Mouse (Mus musculus) spleen, postnatal 14 days (tissue): Measurements from ENCODE around the gene Cdc42bpb.

ENCODE experiments used
- DNase-seq, 2 experiments: peaks; one replicate each; pipeline ENCODE4 v3.0.0; 2021 to 2022; ENCODE audit warnings: low spot score in 2 of 2

The Cdc42bpb gene

DNA sequence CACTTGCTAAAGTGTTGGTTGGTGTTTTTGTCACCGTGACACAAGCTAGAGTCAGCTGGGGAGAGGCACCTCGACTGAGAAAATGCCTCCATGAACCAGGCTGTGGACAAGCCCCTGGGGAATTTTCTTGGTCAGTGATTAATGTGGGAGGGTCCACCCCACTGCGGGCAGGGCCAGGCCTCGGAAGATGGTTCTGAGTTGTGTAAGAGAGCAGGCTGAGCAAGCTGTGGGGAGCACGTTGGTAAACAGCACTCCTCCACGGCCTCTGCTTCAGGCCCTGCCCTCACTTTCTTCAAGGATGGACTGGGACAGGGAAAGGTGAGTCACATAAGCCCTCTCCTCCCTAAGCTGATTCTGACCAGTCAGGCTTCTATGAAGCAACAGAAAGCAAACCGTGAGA is 36.8 kb downstream of the Cdc42bpb start:
- no peak for DNase-seq

DNA sequence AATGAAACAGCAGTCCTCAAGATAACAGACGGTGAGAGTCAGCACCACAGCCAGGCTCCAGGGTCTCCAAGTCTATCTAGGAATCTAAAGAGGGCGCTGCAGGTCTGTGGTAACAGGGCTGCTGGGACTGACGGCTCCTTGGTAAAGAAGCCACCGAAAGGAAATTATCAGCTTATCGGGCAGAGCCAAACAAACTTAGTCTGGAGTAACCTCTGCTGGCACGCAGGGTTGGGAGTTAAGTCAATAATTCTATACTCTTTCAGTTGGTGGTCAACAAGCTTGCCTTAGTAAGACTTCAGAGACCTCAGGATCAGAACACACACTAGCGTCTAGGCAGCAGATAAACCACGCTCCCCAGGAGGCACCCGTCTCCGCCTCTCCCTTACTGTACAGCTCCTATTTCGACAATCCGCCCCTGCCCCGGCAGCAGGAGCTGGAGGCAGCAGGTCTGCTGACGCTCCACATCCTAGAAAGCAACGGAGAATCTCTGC is 39.6 kb downstream of the Cdc42bpb start:
- DNase-seq, result no peak

DNA sequence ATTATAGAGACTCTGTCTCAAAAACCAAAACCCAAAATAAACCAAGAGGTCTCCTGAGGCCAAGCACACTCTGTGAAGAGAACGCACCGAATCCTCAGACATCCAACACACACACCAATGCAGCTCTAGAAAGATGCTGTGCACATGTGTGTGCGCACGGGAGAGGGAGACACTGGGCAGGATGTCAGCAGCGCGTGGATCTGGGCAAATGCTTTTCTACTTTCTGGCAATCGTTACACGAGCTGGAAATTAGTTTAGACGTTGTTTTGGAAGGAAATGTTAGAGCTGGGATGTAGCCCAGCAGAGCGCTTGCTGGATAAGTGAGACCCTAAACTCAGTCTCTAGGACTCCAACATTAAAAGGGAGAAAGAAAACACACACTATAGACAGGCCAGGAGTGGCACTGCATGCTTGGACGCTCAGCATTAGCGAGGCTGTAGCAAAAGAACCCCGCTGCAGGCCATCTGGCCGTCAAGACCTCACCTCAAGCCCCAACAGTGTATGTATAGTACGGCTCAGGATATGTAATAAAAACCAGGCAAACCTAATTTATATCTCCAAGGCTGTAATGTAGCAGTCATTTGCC is 44.4 kb downstream of the Cdc42bpb start:
- DNase-seq, result no peak

DNA sequence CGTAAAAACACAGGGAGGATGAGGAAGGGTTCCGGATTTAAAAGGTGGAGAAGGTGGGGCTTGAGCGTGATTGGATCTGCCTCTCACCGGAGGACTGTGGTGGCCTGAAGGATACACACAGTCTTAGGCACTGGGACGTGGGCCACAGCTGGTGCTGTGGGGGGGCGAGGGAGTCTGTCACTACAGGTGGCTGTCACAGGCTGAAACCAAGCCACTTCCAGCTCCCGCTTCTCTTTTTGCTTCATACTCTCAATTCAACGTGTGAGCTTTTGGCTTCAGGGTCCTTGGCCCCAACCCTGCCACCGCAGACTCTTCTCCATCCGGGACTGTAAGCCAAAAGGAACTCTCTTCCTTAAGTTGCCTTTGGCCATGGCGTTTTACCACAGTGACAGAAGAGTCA is 45.1 kb downstream of the Cdc42bpb start:
- no peak for DNase-seq

- DNase-seq, result no peak
Measured at GRCm38 (mm10) chr12:111331573-111331972, 45.9 kb downstream of the Cdc42bpb start.

DNA sequence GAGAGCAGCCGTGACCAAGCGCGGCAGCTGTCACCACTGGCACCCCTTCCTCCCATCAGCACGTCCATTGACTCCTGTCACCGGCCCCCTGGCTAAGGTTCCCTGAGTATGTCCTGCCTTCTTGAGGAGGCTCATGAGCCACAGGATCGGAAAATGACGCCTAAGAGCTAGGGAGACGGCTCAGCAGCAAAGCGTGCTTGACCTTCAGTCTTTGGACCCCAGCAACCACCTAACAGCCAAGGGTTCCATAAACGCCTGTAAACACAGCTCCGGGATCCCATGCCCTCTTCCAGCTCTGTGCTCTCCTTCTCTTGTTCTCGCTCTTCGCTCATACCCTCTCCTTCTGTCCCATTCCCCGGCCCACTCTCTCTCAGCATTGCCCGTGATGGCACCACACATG is 48.2 kb downstream of the Cdc42bpb start:
- DNase-seq, result no peak

DNA sequence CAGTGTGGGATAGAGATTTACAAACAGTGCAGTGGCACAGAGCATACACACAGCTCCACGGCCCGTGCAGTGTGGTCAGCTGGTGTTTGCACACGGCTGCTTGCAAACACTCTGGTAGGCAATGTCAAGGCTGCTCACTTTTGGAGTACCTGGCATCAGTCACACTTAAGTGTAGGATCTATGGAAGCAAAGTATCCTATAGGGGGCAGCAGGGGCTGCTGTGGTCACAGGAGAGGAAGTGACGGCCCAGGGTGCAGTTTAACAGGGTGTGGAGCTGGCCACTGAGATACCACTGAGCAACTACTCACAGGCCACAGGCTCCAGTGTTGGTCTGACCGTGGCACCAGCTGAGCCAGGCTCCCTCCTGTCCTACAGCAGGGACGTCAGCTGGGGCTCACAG is 49.2 kb downstream of the Cdc42bpb start:
- DNase-seq, result no peak

DNA sequence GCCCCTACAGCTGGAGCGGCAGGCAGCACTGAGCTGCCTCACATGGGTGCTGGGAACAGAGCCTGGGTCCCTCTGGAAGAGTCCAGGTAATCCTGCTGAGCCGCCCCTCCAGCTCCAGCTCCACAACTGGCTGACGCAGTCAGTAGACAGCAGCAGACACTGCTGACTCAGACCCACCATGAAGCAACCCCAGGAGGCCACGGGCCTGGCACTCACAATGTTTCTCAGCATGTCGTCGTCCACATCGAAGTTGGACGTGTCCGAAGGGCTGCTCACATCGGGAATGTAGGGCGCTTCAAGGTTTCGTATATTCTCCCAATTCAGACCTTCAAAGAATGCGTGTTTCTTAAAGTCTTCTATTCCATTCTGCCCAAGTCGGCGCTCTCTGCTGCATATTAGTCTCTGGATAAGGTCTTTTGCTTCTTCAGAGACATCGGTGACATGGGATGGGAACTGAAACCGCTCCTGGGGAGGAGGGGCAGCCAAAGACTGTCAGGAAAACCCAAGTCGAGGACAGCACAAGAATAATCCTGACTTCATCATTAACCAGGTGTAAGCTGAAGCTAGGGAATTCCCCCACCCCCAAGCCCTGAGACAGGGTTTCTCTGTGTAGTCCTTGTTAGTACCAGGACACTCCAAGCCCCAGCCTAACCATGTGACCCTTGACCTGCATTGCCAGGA is 51.6 kb downstream of the Cdc42bpb start:
- DNase-seq, result no peak

DNA sequence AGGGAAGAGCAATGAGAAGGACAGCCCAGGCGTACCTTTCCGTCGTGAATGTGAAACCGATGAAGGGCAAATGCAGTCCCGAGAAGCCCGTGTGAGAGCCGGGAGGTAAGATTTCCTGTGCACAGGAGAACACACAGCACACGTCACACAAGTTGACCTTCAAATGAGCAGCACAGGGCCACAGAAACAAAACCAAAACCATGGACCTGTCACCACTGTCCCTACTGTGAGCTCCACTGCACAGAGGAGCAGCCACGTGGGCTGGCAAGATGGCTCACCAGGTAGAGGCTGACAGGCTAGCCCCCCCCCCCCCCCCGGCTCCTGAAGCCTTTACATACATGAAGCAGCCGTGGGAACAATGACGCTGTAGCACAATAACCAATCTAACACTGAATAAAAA is 52.6 kb downstream of the Cdc42bpb start:
- DNase-seq, result no peak

DNA sequence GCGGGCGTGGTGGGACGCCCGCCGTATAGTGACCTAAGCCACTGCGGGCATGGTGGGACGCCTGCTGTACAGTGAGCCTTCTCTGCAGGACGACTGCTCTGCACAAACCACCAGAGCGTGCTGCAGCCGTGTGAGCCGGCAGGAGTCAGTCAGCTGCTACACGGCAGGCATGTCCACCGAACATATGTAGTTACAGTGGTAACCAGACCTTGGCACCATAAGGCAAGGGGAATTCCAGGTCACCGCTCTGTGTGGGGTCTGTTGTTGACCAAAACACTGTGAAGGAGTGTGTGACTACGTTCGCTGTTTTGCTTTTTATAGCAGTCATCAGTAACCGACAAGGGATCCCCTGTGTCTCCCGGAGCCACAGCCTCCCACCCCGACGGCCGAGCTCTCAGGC is 53.0 kb downstream of the Cdc42bpb start:
- no peak for DNase-seq

- no peak for DNase-seq
Measured at GRCm38 (mm10) chr12:111323423-111323822, 54.1 kb downstream of the Cdc42bpb start.

DNA sequence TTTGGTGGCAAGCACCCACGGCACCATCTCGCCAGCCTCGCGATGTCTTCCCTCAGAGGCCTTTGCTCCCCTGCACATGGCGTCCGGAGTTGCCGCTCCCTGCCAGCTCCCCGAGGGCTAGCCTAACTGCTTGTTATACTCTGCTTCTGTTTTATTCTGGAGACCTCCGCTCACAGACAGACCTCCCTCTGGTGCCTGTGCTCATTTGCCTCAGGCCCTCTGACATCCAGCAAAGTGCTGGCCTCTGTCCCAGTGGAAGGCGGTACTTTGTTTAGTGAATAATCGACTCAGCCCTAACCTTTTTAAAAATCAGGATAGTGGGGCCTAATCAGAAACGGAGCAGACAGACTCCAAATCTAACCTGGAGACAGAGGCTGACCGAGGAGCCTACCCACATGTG is 55.7 kb downstream of the Cdc42bpb start:
- no peak for DNase-seq

GRCm38 (mm10) chr12:111320549-111320948 is 57.0 kb downstream of the Cdc42bpb start:
- DNase-seq, result no peak

- no peak for DNase-seq
Measured at GRCm38 (mm10) chr12:111317694-111318093, 59.8 kb downstream of the Cdc42bpb start.

DNA sequence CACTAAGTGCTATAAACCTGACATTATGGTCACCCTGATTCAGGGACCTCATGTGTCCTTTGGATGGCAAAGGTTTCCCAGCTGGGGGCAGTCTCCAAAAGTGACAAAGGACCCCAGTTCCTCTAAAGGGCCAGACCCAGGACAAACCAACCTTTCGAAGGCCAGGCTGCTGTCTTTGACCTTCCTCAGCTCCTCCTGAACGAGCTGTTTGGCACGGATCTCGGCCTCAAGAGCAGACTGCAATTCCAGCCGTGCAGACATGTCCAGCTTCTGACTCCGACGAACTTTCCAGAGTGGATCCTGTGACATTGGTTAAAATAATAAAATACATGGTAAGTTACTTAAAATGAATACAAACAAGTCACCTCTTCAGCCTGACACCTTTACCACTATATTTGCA is 63.2 kb downstream of the Cdc42bpb start:
- no peak for DNase-seq

- no peak for DNase-seq
Measured at GRCm38 (mm10) chr12:111311775-111312174, 65.7 kb downstream of the Cdc42bpb start.

- DNase-seq, result no peak
Measured at GRCm38 (mm10) chr12:111309931-111310330, 67.6 kb downstream of the Cdc42bpb start.

- DNase-seq, result no peak
Measured at GRCm38 (mm10) chr12:111309256-111309655, 68.3 kb downstream of the Cdc42bpb start.

GRCm38 (mm10) chr12:111306821-111307220 is 70.7 kb downstream of the Cdc42bpb start:
- DNase-seq, result no peak

DNA sequence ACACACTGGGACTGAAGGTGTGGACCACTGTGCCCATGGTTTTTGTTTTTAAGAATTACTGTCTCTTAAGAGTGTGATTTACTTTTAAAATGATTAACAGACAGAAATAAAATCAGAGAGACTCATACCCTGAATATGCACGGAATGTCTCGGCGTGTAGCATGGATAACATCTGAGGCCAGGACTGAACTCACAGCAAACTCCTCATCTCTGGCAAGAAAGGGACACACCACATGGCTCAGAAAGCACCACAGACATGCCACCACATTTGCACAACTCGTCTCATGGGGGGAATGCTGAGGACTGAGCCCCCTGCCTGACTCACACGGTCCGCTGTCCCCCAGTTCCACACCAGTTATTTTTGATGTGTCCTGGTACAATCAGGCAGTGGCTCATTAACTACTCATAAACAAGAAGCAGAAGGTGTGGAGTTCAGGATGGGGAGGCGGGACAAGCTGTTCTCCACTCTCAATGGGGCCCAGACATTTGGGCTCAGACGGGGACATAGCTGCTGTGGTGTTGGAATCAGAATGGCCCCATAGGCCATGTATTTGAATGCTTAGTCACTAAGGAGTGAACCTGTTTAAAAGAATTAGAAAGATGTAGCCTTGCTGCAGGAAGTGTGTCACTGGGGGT is 73.7 kb downstream of the Cdc42bpb start:
- DNase-seq, result no peak

DNA sequence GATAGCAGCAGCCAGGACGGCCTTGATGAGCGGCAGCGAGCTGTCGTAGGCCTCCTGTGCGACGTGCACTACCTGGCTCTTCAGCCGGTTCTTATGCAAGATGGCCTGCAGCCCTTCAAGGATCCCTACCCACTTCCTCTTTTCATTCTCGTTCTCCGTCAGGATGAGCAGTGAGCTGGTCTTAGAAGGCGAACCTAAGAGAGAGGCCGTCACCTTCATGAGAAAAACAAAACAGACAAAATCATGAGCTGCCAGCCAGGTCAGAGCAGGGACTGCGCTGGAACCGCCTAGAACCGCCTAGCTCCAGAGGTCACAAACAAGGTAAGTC is 75.5 kb downstream of the Cdc42bpb start:
- no peak for DNase-seq

- DNase-seq, result no peak
Measured at GRCm38 (mm10) chr12:111301322-111302017, 76.0 kb downstream of the Cdc42bpb start.

DNA sequence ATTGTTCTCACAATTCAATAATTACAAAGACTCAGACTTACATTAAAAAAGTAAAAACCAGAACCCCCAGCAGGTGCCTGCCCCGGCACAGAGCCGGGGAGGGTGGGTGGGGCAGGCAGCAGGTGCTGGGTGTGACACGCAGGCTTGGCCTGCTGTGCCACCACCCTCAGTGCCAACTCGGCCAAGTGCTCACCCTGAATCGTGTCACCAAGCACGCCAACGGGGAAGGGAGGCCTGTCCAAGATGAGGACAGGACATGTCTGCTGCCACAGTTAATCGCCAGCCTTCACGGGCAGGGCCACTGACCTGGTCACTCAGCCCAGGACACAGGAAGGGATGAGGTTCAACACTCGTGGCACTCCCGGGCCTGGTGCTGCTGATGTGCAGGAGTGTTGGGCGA is 84.5 kb downstream of the Cdc42bpb start:
- no peak for DNase-seq
